Mouse (Mus musculus) 3T3-L1 (cell line): ENCODE data around the gene Hist2h2aa2.
"Not testable (repeated sequence)": the region's sequence is repeated elsewhere in the genome, so short reads cannot be mapped to it uniquely, and the experiment has no call there.

Experiments
- DNase-seq: peaks from one replicate; pipeline ENCODE4 v3.0.0-alpha.2; 2015; ENCODE audit warnings: low read depth, low spot score

The Hist2h2aa2 gene

DNA sequence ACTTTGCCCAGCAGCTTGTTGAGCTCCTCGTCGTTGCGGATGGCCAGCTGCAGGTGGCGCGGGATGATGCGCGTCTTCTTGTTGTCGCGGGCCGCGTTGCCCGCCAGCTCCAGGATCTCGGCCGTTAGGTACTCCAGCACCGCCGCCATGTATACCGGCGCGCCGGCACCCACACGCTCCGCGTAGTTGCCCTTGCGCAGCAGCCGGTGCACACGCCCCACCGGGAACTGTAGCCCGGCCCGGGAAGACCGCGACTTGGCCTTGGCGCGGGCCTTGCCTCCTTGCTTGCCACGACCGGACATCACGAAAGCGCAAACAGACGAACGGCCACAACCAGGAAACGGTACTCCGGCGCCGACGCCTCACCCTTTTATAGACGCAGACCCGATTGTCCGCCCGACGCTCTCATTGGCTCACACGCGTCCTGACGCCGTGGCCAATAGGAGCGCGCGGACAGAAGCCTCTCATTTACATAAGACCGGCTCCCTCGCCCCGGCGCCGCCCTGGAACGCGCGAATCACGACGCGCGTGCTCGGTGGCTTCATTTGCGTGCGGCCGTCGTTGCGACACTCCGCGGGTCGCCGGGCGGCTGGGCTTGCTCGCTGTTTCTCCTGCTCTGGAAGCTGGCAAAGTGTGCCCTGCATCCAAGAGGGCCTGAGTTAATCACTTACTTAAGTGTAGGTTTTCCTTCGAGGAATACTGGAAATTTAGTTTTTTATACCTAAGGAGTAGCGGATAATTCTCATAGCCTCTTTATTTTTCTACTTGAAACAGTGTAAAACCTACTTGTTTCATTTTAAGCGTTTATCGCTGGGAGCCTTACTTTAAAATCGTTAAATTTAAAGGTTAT lies at the start of gene Hist2h2aa2:
Gene Hist2h2aa2, minus strand, starts transcription at position 328 of the 850 bp plus-strand sequence.
- peak; percentile 58 for DNase-seq

DNA sequence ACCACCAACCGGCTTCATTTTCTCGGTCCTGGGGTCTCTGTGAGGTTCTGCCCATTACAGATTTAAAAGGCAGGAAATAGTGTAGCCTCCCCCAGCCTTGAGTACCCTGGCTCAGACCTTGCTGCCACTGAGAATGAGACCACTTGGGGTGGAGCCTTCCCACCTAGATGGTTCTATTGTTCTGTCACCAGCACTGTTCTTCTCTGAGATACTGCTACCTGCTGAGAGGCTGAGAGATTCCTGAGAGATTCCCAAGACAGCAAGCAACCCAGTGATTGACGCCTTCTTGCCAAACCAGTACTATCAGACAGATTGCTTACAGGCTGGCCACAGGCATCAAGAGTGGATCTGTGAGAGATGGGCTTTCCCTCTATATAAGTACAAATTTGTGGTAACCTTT lies 49.1 kb upstream of the Hist2h2aa2 start:
- no peak for DNase-seq

DNA sequence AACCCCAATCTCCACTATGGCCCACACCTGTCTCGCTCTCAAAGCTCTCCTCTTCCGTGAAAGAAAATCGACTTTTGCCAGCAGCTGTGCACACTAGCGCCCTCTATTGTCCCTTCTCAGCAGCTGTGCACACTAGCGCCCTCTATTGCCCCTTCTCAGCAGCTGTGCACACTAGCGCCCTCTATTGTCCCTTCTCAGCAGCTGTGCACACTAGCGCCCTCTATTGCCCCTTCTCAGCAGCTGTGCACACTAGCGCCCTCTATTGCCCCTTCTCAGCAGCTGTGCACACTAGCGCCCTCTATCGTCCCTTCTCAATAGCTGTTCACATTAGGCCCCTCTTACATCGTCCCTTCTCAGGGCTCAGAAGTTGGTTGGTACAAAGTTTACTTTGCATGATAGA lies 47.3 kb upstream of the Hist2h2aa2 start:
- DNase-seq: not testable (repeated sequence)

DNA sequence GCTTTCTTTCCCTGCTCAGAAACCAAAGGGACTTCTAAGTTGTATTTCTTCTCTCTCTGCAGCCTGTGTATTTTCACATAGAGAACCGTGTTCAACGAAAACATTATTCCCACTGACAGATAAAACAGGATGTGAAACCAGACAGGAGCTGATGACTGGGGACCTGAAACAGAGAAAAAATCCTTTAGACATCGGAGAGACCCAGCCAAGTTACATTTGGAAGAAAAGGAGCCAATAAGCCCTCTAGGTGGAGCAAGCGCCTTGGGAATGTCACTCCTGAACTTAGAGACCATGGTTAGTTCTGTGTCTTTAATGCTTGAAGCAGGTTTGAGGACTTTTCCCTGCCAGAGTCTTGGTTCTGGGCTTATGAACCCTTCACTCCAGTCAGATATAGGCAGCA lies 44.4 kb upstream of the Hist2h2aa2 start:
- DNase-seq: peak; percentile 56

DNA sequence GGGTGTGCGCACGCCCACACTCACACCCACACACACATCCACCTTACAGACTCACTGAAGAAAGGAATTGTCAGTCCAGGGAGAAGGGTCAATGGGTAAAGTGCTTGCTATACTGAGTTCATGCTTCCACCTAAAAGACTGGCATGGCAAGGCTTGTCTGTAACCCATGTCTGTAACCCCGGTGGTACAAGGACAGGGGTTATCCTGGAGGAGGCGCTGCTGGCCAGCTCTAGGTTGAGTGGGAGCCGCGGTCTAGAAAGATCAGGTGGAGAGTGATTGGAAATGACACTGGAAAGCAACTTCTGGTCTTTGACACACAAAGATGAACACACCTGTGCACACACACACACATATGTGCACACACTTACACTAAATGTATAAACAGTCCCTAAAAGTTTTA lies 40.6 kb upstream of the Hist2h2aa2 start:
- no peak for DNase-seq

DNA sequence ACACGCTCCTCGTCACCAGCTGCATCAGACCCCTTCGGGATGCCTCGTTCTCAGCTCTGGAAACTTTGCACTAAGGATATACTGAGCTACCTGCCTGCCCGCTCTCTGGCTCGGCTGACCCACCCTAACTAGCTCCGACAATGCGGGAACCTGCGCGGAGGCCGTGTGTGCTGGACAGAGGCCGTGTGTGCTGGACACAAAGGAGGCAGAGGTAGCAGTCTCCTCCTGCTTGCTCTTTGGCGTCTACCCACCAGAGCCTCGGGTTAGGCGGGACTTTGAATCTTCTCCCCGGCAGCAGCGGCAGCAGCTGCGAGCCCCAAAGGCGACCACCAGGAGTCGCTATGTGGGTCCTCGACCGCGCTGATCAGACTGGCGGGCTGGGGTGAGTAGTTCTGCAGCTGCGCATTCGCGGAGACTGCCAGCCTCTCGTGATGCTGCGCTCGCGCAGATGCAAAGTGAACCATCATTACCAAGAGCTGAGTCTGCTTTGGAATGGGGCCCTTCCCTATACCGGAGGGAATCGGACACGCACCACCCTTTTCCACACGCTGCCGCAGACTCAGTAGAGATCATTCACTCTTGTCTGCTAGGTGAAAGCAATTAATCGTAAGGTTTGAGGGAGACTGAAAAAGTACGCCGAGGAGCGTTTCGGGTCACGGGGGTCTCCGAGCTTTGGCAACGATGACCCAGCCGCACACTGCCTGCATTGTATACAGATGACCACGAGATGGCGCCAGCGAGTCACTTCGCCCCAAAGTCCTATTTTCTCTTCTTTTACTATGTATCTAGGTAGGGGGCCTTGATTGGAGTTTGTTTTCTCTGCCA lies 37.9 kb upstream of the Hist2h2aa2 start:
- peak; percentile 94 for DNase-seq

DNA sequence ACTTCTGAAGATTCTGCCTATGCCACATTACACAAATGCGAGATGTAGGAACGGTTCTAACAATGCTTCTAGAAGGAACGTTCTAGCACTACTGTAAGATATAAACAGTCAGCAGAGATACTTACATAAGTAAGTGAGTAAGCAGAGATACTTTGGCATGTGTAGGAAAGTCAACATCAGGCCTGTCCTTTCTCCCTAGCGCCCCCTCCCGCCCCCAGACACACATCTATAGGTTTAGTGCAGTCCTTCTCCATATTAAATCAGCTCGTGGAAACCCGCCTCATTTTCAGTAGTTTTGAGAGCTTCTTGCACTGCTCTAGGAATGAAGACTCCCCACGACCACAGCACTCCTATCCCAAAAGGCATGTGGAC lies 37.3 kb upstream of the Hist2h2aa2 start:
- DNase-seq: peak; percentile 43

DNA sequence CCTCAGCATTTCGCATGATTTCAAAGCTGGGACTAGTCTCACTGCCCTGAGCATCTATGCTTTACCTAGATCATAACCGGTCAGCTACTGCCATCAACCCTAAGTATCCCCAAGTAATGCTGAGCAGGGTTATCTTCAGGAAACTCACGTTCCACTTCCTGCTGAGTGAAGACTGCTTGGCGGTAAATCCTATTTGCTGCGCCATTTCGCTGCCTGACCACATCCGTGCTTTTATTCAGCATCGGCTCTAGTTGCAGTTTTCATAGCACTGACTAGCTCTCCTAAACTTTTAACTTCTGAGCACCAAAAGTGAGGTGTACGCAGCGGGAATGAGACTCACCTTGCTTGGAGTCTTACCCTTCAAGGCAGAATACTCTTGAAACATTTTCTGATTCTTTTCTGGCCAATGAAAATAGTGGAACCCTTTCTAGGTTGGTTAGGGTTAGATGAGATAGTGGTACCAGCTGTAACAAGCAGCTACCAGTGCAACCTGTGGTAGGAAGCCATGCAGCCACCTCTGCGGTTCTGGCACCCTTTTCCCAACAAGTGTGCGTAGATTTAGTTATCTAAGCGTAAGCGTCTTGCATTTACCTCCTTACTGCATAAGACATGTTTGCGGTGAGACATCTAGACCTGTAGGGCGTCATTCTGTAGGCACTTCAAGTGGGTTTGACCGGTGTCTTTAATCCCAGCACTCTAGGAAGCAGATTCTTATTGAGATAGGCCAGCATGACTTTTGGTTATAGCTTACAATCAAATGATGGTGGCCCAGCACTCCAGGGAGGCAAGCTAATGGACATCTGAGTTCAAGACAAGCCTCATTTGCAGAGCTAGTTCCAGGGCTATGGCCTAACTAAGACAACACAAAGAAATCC lies 33.8 kb upstream of the Hist2h2aa2 start:
- DNase-seq: peak; percentile 80

DNA sequence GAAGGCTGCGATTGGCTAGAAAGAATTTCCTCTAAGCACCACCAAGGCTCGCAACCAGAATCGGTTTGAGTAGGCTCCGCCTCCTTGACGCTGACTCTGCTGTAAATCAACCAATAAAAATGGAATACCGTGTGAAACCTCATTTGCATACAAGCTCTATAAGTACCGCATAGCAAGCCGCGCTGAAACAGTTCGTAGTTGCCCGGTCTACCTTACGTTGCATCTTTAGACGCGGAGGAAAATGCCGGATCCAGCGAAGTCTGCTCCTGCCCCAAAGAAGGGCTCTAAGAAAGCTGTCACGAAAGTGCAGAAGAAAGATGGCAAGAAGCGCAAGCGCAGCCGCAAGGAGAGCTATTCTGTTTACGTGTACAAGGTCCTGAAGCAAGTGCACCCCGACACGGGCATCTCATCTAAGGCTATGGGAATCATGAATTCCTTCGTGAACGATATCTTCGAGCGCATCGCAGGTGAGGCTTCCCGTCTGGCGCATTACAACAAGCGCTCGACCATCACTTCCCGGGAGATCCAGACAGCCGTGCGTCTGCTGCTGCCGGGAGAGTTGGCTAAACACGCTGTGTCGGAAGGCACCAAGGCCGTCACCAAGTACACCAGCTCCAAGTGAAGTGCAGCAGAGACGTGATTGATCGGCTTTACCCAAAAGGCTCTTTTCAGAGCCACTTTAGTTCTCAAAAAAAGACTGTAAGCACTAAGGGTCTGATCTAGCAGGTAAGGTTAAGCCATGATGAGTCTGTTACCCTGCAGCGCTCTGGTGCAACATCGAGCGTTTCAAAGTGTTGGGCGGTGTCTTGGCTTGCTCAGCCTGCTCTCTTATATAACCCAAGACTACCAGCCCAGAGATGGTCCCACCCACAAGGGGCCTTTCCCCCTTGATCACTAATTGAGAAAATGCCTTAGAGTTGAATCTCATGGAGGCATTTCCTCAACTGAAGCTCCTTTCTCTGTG lies 29.7 kb upstream of the Hist2h2aa2 start, which contains the start of gene Hist2h2bb:
Gene Hist2h2bb, plus strand, starts transcription at position 242 of the 964 bp plus-strand sequence.
- DNase-seq: peak; percentile 99

DNA sequence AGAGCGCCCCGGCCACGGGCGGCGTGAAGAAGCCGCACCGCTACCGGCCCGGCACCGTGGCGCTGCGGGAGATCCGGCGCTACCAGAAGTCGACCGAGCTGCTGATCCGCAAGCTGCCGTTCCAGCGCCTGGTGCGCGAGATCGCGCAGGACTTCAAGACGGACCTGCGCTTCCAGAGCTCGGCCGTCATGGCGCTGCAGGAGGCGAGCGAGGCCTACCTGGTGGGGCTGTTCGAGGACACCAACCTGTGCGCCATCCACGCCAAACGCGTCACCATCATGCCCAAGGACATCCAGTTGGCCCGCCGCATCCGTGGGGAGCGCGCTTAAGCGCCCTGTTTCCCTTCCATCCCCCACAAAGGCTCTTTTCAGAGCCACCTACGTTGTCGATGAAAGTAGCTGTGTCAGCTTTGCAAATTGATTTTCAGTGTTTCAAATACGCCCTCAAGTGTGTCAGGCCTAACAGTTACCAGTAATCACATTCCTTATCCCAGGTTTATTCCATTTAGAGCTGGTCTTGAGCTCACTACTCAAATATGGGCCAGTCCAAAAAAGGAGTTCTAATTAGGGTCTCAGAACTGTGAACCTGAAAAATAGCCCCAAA lies 28.8 kb upstream of the Hist2h2aa2 start:
- not testable (repeated sequence) for DNase-seq

DNA sequence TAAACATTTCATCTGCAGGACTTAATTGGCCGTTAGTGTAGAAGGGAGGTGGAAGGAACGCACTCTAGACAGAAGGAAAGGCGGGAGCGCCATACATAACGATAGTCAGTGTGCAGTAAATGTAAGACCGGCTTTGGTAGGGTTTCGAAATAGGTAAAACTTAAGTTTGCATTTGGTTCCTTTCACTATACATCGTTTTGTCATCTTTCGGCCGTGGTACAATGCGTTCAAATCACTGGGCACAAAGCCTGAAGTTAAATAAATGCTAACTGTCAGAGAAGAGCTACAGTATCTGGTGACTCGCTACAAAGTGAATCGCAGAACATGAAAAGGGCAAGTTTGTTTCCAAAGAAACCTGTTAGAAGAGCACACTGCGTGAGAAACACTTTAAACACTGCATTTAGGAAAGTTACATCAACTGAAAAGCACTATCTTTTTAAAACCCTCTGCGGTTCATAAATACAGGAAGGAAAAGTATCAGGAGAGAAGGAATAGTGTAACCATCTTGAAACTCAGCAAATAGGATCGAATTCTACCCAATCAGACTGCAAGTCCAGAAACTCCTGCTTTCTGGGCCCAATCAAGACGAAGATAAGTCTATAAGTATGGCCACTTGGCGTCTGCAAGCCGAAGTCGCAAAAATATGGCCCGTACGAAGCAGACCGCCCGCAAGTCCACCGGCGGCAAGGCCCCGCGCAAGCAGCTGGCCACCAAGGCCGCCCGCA lies 28.1 kb upstream of the Hist2h2aa2 start, which contains the start of gene Hist2h3b:
Gene Hist2h3b, plus strand, starts transcription at position 604 of the 725 bp plus-strand sequence.
- peak; percentile 92 for DNase-seq

DNA sequence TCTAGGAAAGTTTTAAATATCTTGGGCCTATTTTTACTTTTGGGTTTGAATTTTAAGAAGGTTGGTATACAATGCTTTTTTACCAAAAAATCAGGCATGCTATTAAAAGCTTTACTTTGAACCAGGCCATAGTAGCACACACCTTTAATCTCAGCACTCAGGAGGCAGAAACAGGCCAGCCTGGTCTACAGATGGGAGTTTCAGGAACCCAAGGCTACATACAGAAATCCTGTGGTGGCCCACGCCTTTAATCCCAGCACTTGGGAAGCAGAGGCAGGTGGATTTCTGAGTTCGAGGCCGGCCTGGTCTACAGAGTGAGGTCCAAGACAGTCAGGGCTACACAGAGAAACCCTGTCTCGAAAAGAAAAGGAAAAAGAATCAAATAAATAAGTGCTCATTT lies 27.5 kb upstream of the Hist2h2aa2 start:
- DNase-seq: no peak

DNA sequence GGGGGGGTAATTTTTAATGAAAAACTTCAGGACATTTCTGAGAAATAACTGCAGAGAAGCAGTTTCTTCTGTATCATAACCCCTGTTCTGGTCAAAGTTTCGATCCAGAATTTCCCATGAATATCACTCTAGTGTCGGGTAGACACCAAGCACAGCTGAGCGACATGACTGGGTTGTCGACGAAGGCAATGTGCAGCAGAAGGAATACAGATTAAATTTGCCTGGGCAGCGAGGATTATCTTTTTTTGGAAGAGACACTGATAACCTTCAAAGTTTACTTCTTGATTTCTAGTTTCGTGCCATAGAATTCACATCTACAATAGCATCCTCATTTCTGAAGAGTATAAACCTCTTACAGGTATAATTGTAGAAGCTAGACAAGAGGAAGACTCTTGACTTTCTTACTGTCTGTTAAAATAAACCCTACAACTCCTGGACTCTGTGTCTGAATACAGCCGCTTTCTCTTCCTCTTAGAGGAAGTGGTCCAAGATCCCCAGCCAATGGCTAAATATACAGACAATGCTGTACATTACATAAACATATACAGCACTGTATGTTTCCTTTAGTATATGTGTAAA lies 26.1 kb upstream of the Hist2h2aa2 start:
- DNase-seq: no peak

DNA sequence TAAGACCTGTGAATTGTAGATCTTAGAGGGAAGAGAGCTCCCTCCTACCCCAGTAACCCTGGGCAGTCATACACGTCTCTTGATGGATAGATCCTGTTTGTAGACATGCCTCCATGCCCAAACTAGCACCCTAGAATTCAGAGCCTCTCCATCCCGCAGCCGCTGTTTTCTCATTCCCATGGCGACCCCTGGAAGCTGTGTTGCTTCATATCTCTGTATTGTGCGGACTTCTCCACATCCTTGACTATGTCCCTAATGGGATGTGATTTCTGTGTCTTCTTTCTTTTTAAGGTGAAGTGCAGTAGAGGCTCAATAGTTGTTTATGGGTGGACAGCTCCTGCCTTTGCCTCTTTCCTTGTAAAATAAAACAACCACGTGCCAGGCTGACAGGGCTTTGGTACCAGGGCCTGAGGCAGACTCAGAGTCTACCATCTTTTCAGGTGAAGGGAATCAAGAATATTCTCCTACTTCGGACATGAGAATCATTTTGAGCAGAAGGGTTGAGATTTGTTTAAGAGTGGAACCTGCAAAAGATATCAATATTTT lies 24.4 kb upstream of the Hist2h2aa2 start:
- DNase-seq: peak; percentile 47

DNA sequence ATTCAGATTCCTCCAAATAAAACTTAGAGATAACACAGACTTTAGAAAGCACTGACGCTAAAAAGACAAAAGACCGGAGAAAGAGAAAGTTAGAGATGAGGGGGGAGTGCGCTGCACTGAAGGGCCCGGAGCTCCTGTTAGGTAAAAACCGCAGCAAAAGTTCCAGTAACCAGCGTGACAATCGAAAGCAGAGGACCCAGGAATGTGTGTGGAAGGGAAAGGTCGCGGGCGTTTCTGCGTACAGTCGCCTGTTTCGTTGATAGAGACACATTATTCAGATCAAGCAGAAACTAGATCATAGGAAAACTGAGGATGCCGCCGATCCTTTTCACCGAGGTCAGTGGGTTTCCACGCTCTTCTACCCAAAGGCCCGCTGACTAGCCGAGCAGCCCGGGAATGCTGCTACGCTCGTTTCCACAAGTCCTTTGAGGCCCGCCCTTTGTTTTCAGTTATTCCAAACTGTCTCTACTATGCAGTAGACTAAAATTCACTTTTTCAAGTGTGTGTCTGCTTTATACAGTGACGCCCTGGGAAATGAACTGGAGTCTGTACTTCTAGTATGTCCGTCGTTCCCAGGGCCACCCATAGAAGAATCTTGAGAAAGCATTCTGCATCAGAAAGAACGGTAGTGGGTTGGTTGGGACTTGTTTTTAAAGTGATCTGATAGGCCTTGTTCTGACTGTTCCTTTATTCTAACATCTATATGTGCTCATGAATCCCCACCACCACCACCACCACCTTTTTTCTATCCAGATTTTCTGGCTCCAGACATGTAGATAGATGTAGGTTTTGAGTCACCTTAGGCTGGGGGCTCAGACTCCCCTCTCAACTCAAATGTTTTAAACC lies 23.7 kb upstream of the Hist2h2aa2 start:
- peak; percentile 77 for DNase-seq

DNA sequence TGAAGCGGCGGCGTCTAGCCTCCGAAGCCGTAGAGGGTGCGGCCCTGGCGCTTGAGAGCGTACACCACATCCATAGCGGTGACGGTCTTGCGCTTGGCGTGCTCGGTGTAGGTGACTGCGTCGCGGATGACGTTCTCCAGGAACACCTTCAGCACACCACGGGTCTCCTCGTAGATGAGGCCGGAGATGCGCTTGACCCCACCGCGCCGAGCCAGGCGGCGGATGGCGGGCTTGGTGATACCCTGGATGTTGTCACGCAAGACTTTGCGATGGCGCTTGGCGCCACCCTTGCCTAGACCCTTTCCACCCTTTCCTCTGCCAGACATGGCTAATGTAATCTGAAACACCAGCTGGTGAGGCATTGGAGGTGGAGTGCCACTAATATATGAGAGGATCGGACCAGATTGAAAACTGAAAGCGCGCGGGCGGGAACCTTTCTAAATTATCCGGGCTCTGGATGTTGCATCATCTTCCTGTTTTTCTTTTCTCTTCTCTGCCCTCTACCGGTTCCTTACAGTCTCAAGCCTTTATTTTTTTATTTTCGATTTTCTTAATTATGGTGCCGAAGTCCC lies 23.0 kb upstream of the Hist2h2aa2 start, which contains the start of gene Hist2h4:
Gene Hist2h4, minus strand, starts transcription at position 333 of the 572 bp plus-strand sequence.
- peak; percentile 99 for DNase-seq

DNA sequence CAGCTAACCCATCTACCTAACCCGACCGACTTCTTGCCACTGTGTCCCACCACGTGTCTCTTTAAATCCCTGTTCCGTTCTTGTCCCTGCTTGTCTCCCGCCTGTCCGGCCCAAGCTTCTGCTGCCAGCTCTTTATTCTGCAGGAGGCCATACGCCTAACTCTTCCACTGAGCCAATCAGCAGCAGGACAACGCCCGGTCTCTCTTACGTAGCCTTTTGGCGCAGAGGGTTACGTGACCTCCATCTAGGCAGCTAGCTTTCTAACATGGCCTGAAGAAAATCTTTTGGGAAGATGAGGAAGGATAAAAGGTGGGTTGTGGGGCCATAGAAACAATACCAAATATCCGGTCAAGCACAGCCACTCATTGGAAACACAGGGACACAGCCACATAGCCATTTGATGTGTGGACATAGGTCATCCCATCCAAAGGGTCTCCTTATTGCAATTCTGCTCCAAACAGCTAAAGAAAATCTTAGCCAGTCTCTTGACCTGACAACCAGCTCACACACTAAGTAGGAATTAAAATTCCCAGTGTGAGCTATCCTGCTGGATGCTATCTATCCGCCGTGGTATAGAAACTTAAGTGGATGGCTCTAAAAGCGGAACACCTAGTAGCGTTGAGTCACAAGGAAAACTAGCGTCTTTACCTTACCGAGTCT lies 22.3 kb upstream of the Hist2h2aa2 start:
- DNase-seq: peak; percentile 97
